Mouse (Mus musculus): ENCODE measurements at regions not wholly inside any gene's neighbourhood (a gene's known extent, or its start where the extent isn't known, plus 50 kb on each side); places are given as distances from the start of the nearest gene placed in this dataset.

GRCm38 (mm10) chr17:52299769-52300168 is 302.7 kb upstream of the Kcnh8 start:
- H3K36me3 ChIP-seq (ENCODE audit: control insufficient read depth, insufficient read depth, low read length) = no peaks in the 10 kb centered on the region
- H3K79me2 ChIP-seq (replicated peaks; ENCODE audit: control insufficient read depth, insufficient read depth, low read length) = no peaks in the 10 kb centered on the region
- TF ChIP-seq POLR2A (IDR thresholded peaks at IDR 0.05; ENCODE audit: insufficient read depth, low read depth, low read length) (no peak), EP300 (IDR thresholded peaks at IDR 0.05; ENCODE audit: insufficient read depth, low read depth, low read length) (no peak), CTCF (IDR thresholded peaks at IDR 0.05) (no peak)
- intact Hi-C loops (cut with DNase I) = no loop called here
- WGBS = 82% methylated on average over 4 of the region's 4 CpGs
- no peak overlapping the region for H3K27ac ChIP-seq
- H3K27me3 ChIP-seq (ENCODE audit: control insufficient read depth, insufficient read depth, low read length) = no peaks in the 10 kb centered on the region
- no peak for DNase-seq
- no peak overlapping the region for H3K9ac ChIP-seq (ENCODE audit: low read depth, low read length)
- no peak overlapping the region for H3K4me3 ChIP-seq
- no peaks in the 10 kb centered on the region for H3K4me1 ChIP-seq (ENCODE audit: control insufficient read depth, insufficient read depth, low read length)

- H3K9ac ChIP-seq (ENCODE audit: low read depth, low read length) = no peak overlapping the region
- H3K4me1 ChIP-seq (ENCODE audit: control insufficient read depth, insufficient read depth, low read length) = no peaks in the 10 kb centered on the region
- no peaks in the 10 kb centered on the region for H3K27me3 ChIP-seq (ENCODE audit: control insufficient read depth, insufficient read depth, low read length)
- no peaks in the 10 kb centered on the region for H3K79me2 ChIP-seq (replicated peaks; ENCODE audit: control insufficient read depth, insufficient read depth, low read length)
- 68% methylated on average over 2 of the region's 2 CpGs for WGBS
- no peak for TF ChIP-seq CTCF (IDR thresholded peaks at IDR 0.05)
- TF ChIP-seq POLR2A (IDR thresholded peaks at IDR 0.05; ENCODE audit: insufficient read depth, low read depth, low read length) = no peak
- TF ChIP-seq EP300 (IDR thresholded peaks at IDR 0.05; ENCODE audit: insufficient read depth, low read depth, low read length) = no peak
- H3K36me3 ChIP-seq (ENCODE audit: control insufficient read depth, insufficient read depth, low read length) = no peaks in the 10 kb centered on the region
- H3K4me3 ChIP-seq = no peak overlapping the region
- DNase-seq = no peak
- intact Hi-C loops (cut with DNase I) = no loop called here
- no peak overlapping the region for H3K27ac ChIP-seq
Measured at GRCm38 (mm10) chr17:52285392-52285791, 317.1 kb upstream of the Kcnh8 start.

GRCm38 (mm10) chr17:52282264-52282663 is 320.2 kb upstream of the Kcnh8 start:
- H3K4me1 ChIP-seq (ENCODE audit: control insufficient read depth, insufficient read depth, low read length) = no peaks in the 10 kb centered on the region
- intact Hi-C loops (cut with DNase I) = no loop called here
- H3K9ac ChIP-seq (ENCODE audit: low read depth, low read length) = no peak overlapping the region
- WGBS = 49% methylated on average over 3 of the region's 3 CpGs
- no peaks in the 10 kb centered on the region for H3K36me3 ChIP-seq (ENCODE audit: control insufficient read depth, insufficient read depth, low read length)
- no peak overlapping the region for H3K27ac ChIP-seq
- H3K79me2 ChIP-seq (replicated peaks; ENCODE audit: control insufficient read depth, insufficient read depth, low read length) = no peaks in the 10 kb centered on the region
- no peak for DNase-seq
- H3K4me3 ChIP-seq = no peak overlapping the region
- no peak for TF ChIP-seq CTCF (IDR thresholded peaks at IDR 0.05)
- no peak for TF ChIP-seq EP300 (IDR thresholded peaks at IDR 0.05; ENCODE audit: insufficient read depth, low read depth, low read length)
- no peak for TF ChIP-seq POLR2A (IDR thresholded peaks at IDR 0.05; ENCODE audit: insufficient read depth, low read depth, low read length)
- no peaks in the 10 kb centered on the region for H3K27me3 ChIP-seq (ENCODE audit: control insufficient read depth, insufficient read depth, low read length)

GRCm38 (mm10) chr17:52278523-52278922 is 324.0 kb upstream of the Kcnh8 start:
- intact Hi-C loops (cut with DNase I) = no loop called here
- TF ChIP-seq CTCF (IDR thresholded peaks at IDR 0.05) = no peak
- Histone ChIP-seq H3K27ac (no peak overlapping the region), H3K79me2 (replicated peaks; ENCODE audit: control insufficient read depth, insufficient read depth, low read length) (no peaks in the 10 kb centered on the region), H3K4me1 (ENCODE audit: control insufficient read depth, insufficient read depth, low read length) (no peaks in the 10 kb centered on the region), H3K4me3 (no peak overlapping the region), H3K36me3 (ENCODE audit: control insufficient read depth, insufficient read depth, low read length) (no peaks in the 10 kb centered on the region), H3K9ac (ENCODE audit: low read depth, low read length) (no peak overlapping the region), H3K27me3 (ENCODE audit: control insufficient read depth, insufficient read depth, low read length) (no peaks in the 10 kb centered on the region)
- no peak for DNase-seq
- WGBS = 59% methylated on average over 4 of the region's 4 CpGs

GRCm38 (mm10) chr17:52268792-52269191 is 333.7 kb upstream of the Kcnh8 start:
- no peak overlapping the region for H3K27ac ChIP-seq
- no peak overlapping the region for H3K4me3 ChIP-seq
- no peaks in the 10 kb centered on the region for H3K36me3 ChIP-seq (ENCODE audit: control insufficient read depth, insufficient read depth, low read length)
- intact Hi-C loops (cut with DNase I) = no loop called here
- H3K27me3 ChIP-seq (ENCODE audit: control insufficient read depth, insufficient read depth, low read length) = no peaks in the 10 kb centered on the region
- TF ChIP-seq EP300 (IDR thresholded peaks at IDR 0.05; ENCODE audit: insufficient read depth, low read depth, low read length) (no peak), POLR2A (IDR thresholded peaks at IDR 0.05; ENCODE audit: insufficient read depth, low read depth, low read length) (no peak), CTCF (IDR thresholded peaks at IDR 0.05) (no peak)
- no peaks in the 10 kb centered on the region for H3K4me1 ChIP-seq (ENCODE audit: control insufficient read depth, insufficient read depth, low read length)
- H3K9ac ChIP-seq (ENCODE audit: low read depth, low read length) = no peak overlapping the region
- no peak for DNase-seq
- no peaks in the 10 kb centered on the region for H3K79me2 ChIP-seq (replicated peaks; ENCODE audit: control insufficient read depth, insufficient read depth, low read length)
- 26% methylated on average over 2 of the region's 2 CpGs for WGBS

GRCm38 (mm10) chr17:52251284-52251683 is 351.2 kb upstream of the Kcnh8 start:
- TF ChIP-seq POLR2A (IDR thresholded peaks at IDR 0.05; ENCODE audit: insufficient read depth, low read depth, low read length) (no peak), CTCF (IDR thresholded peaks at IDR 0.05) (no peak), EP300 (IDR thresholded peaks at IDR 0.05; ENCODE audit: insufficient read depth, low read depth, low read length) (no peak)
- intact Hi-C loops (cut with DNase I) = no loop called here

More at GRCm38 (mm10) chr17:52251284-52251683, 351.2 kb upstream of the Kcnh8 start:
- Histone ChIP-seq H3K36me3 (ENCODE audit: control insufficient read depth, insufficient read depth, low read length) (no peaks in the 10 kb centered on the region), H3K79me2 (replicated peaks; ENCODE audit: control insufficient read depth, insufficient read depth, low read length) (no peaks in the 10 kb centered on the region), H3K27ac (no peak overlapping the region), H3K4me1 (ENCODE audit: control insufficient read depth, insufficient read depth, low read length) (no peaks in the 10 kb centered on the region), H3K27me3 (ENCODE audit: control insufficient read depth, insufficient read depth, low read length) (0 out of 2 replicates have a peak, but pooled peaks cover 1% of the 10 kb centered on the region), H3K9ac (ENCODE audit: low read depth, low read length) (no peak overlapping the region), H3K4me3 (no peak overlapping the region)
- no peak for DNase-seq
